Mouse (Mus musculus): ENCODE results near the gene Gpr39. TPM values are rescaled to one million over a fixed set of nuclear protein-coding genes. Genes with fewer than 3 reads are reported as not detected.
A peak's percentile ranks its signal among the peaks of the same experiment; 100 is the strongest.

The Gpr39 gene
- polyA plus RNA-seq, 1 experiment from 2014 or later, result 6.8 TPM

- H3K27me3 ChIP-seq (replicated peaks; ENCODE audit: control insufficient read depth, insufficient read depth, low read length), result no peaks in the 10 kb centered on the region
- no peaks in the 10 kb centered on the region for H3K9me3 ChIP-seq (ENCODE audit: control insufficient read depth)
- no peak for ATAC-seq
- 65% methylated on average over 13 of the region's 13 CpGs for WGBS
- no peak overlapping the region for H3K4me3 ChIP-seq (ENCODE audit: low read depth, low read length)
- no peaks in the 10 kb centered on the region for H3K4me1 ChIP-seq (replicated peaks; ENCODE audit: control insufficient read depth, insufficient read depth, low read length)
- no peak overlapping the region for H3K4me2 ChIP-seq (replicated peaks; ENCODE audit: low read depth)
- TF ChIP-seq CTCF (IDR thresholded peaks at IDR 0.05; ENCODE audit: low read depth), result no peak
- no peaks in the 10 kb centered on the region for H3K36me3 ChIP-seq (ENCODE audit: control insufficient read depth, insufficient read depth)
- no peak overlapping the region for H3K27ac ChIP-seq (ENCODE audit: low read depth, low read length)
- H3K9ac ChIP-seq (ENCODE audit: low read depth, low read length), result no peak overlapping the region
These were observed 163.1 kb downstream of the Gpr39 start for GRCm38 (mm10) chr1:125839746-125840392.

- 30% methylated on average over 5 of the region's 5 CpGs for WGBS
- TF ChIP-seq CTCF (IDR thresholded peaks at IDR 0.05; ENCODE audit: low read depth), result no peak
- Histone ChIP-seq H3K4me1 (replicated peaks; ENCODE audit: control insufficient read depth, insufficient read depth, low read length) (no peaks in the 10 kb centered on the region), H3K9me3 (ENCODE audit: control insufficient read depth) (no peaks in the 10 kb centered on the region), H3K9ac (ENCODE audit: low read depth, low read length) (no peak overlapping the region), H3K27ac (ENCODE audit: low read depth, low read length) (no peak overlapping the region), H3K4me2 (replicated peaks; ENCODE audit: low read depth) (no peak overlapping the region), H3K27me3 (replicated peaks; ENCODE audit: control insufficient read depth, insufficient read depth, low read length) (no peaks in the 10 kb centered on the region), H3K4me3 (ENCODE audit: low read depth, low read length) (no peak overlapping the region), H3K36me3 (ENCODE audit: control insufficient read depth, insufficient read depth) (no peaks in the 10 kb centered on the region)
- no peak for ATAC-seq
These were observed 177.9 kb downstream of the Gpr39 start for GRCm38 (mm10) chr1:125854646-125855045.

GRCm38 (mm10) chr1:125858631-125859030 lies 181.8 kb downstream of the Gpr39 start:
- 75% methylated on average over 5 of the region's 5 CpGs for WGBS
- no peaks in the 10 kb centered on the region for H3K4me1 ChIP-seq (replicated peaks; ENCODE audit: control insufficient read depth, insufficient read depth, low read length)
- H3K4me3 ChIP-seq (ENCODE audit: low read depth, low read length), result no peak overlapping the region
- H3K27ac ChIP-seq (ENCODE audit: low read depth, low read length), result no peak overlapping the region
- no peaks in the 10 kb centered on the region for H3K27me3 ChIP-seq (replicated peaks; ENCODE audit: control insufficient read depth, insufficient read depth, low read length)
- no peaks in the 10 kb centered on the region for H3K9me3 ChIP-seq (ENCODE audit: control insufficient read depth)
- no peak for TF ChIP-seq CTCF (IDR thresholded peaks at IDR 0.05; ENCODE audit: low read depth)
- H3K9ac ChIP-seq (ENCODE audit: low read depth, low read length), result no peak overlapping the region
- no peaks in the 10 kb centered on the region for H3K36me3 ChIP-seq (ENCODE audit: control insufficient read depth, insufficient read depth)
- no peak for ATAC-seq
- no peak overlapping the region for H3K4me2 ChIP-seq (replicated peaks; ENCODE audit: low read depth)

DNA sequence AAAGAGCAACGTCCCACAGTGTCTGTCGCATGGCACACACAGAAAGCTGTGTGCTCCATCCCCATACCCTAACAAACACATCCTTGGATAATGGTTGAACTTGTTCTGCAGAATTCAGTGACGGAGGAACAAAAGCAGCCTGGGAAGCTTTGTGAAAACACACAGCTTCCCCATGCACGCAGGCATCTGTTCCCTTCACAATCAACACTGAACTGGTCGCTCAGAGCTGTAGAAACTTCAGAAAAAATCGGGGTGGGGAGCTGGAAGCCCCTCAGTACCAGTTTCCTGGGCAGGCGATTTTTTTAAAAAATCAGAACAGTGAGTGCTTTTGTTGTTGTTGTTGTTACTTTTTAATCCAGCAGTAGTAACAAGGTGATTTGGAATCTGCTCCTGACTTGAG lies 193.3 kb downstream of the Gpr39 start:
- Histone ChIP-seq H3K27ac (ENCODE audit: low read depth, low read length) (no peak overlapping the region), H3K4me2 (replicated peaks; ENCODE audit: low read depth) (no peak overlapping the region)
- 59% methylated on average over 7 of the region's 7 CpGs for WGBS

GRCm38 (mm10) chr1:125893158-125893557 lies 216.4 kb downstream of the Gpr39 start:
- no peak for ATAC-seq
- Histone ChIP-seq H3K36me3 (ENCODE audit: control insufficient read depth, insufficient read depth) (no peaks in the 10 kb centered on the region), H3K4me2 (replicated peaks; ENCODE audit: low read depth) (no peak overlapping the region), H3K9me3 (ENCODE audit: control insufficient read depth) (no peaks in the 10 kb centered on the region), H3K4me3 (ENCODE audit: low read depth, low read length) (no peak overlapping the region), H3K27ac (ENCODE audit: low read depth, low read length) (no peak overlapping the region), H3K27me3 (replicated peaks; ENCODE audit: control insufficient read depth, insufficient read depth, low read length) (no peaks in the 10 kb centered on the region), H3K4me1 (replicated peaks; ENCODE audit: control insufficient read depth, insufficient read depth, low read length) (no peaks in the 10 kb centered on the region), H3K9ac (ENCODE audit: low read depth, low read length) (no peak overlapping the region)
- WGBS, result 89% methylated on average over 9 of the region's 9 CpGs
- TF ChIP-seq CTCF (IDR thresholded peaks at IDR 0.05; ENCODE audit: low read depth), result no peak

More for the DNA sequence above, 193.3 kb downstream of the Gpr39 start:
- Histone ChIP-seq H3K36me3 (ENCODE audit: control insufficient read depth, insufficient read depth) (no peaks in the 10 kb centered on the region; the same call in 1 of the 2 replicates), H3K27me3 (replicated peaks; ENCODE audit: control insufficient read depth, insufficient read depth, low read length) (no peaks in the 10 kb centered on the region), H3K9me3 (ENCODE audit: control insufficient read depth) (no peaks in the 10 kb centered on the region), H3K9ac (ENCODE audit: low read depth, low read length) (no peak overlapping the region), H3K4me1 (replicated peaks; ENCODE audit: control insufficient read depth, insufficient read depth, low read length) (no peaks in the 10 kb centered on the region), H3K4me3 (ENCODE audit: low read depth, low read length) (no peak overlapping the region)
- ATAC-seq, result no peak
- no peak for TF ChIP-seq CTCF (IDR thresholded peaks at IDR 0.05; ENCODE audit: low read depth)

GRCm38 (mm10) chr1:125910211-125910870 lies 233.5 kb downstream of the Gpr39 start:
- 0 out of 2 replicates have a peak overlapping the region, but pooled peaks have one; percentile 46 for H3K4me3 ChIP-seq (ENCODE audit: low read depth, low read length)
- peaks cover 35% of the 10 kb centered on the region for H3K27me3 ChIP-seq (replicated peaks; ENCODE audit: control insufficient read depth, insufficient read depth, low read length)
- H3K9me3 ChIP-seq (ENCODE audit: control insufficient read depth), result no peaks in the 10 kb centered on the region
- 15% methylated on average over 14 of the region's 14 CpGs for WGBS
- H3K9ac ChIP-seq (ENCODE audit: low read depth, low read length), result no peak overlapping the region
- peak overlapping the region; percentile 87 for H3K4me2 ChIP-seq (replicated peaks; ENCODE audit: low read depth)
- H3K27ac ChIP-seq (ENCODE audit: low read depth, low read length), result no peak overlapping the region
- TF ChIP-seq CTCF (IDR thresholded peaks at IDR 0.05; ENCODE audit: low read depth), result peak; percentile 64
- H3K4me1 ChIP-seq (replicated peaks; ENCODE audit: control insufficient read depth, insufficient read depth, low read length), result peaks cover 4% of the 10 kb centered on the region; the same call in 1 of the 2 replicates
- no peak for ATAC-seq
- H3K36me3 ChIP-seq (ENCODE audit: control insufficient read depth, insufficient read depth), result no peaks in the 10 kb centered on the region

All from intestine, postnatal 0 days (tissue).